Mouse (Mus musculus): Measurements from ENCODE around the gene Egfr. TPM values are rescaled to one million over a fixed set of nuclear protein-coding genes. Genes with fewer than 3 reads are reported as not detected.

The Egfr gene
- polyA plus RNA-seq, 1 experiment from 2014 or later: 14.5 TPM

DNA sequence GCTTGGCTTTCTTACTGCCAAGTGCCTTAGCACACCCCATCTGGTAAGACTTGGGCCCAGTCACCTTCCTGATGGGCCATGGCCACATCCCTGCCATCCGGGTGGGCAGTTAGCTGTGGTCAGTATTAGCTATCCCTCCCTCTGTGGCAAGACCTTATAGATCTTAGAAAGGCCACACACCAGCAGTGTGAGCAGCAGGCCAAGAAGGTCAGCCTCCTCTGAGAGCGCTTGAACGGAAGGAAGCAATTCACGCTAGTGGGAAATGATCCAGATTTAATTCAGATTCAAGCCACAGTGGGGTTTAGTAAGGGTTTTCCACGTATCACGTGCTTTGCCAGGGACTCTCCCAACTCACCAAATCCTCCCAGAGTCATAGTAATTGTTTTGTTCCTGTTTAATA lies 96.9 kb downstream of the Egfr start:
- DNase-seq (ENCODE audit: low spot score) (no peak), ATAC-seq (no peak)
- Histone ChIP-seq H3K27ac (ENCODE audit: low read length) (no peak overlapping the region), H3K27me3 (replicated peaks; ENCODE audit: insufficient read depth, low read length) (no peaks in the 10 kb centered on the region), H3K36me3 (ENCODE audit: insufficient read depth, low read length) (no peaks in the 10 kb centered on the region), H3K9ac (replicated peaks; ENCODE audit: low read depth) (no peak overlapping the region), H3K4me2 (replicated peaks; ENCODE audit: low read depth, low read length) (no peak overlapping the region), H3K4me3 (ENCODE audit: low read depth, low read length) (no peak overlapping the region), H3K4me1 (ENCODE audit: insufficient read depth, low read depth, low read length) (no peaks in the 10 kb centered on the region), H3K9me3 (ENCODE audit: low read length) (no peaks in the 10 kb centered on the region)
- TF ChIP-seq EP300 (IDR thresholded peaks at IDR 0.05) (no peak), CTCF (IDR thresholded peaks at IDR 0.05) (no peak)
- 58% methylated on average over 6 of the region's 6 CpGs for WGBS

DNA sequence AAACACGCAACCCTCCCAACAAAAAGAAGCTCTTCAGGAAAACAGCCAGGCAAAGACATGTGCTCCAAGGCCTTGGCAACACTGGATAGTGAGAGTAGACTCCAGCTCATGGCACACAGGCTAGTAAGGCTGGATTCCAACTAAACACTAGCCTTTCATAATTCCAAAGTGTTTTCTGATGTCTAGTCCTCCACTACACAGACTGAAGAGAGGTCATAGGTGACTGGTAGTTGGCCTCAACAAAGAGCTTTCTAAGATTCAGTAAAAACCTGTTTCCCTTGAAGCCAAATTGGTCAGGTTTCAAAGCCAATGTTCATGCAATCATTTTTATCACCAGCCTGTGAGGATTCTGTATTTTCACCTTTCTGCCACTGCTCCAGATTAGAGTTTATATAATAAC lies 99.4 kb downstream of the Egfr start:
- no peaks in the 10 kb centered on the region for H3K36me3 ChIP-seq (ENCODE audit: insufficient read depth, low read length)
- H3K4me1 ChIP-seq (ENCODE audit: insufficient read depth, low read depth, low read length): no peaks in the 10 kb centered on the region
- no peaks in the 10 kb centered on the region for H3K27me3 ChIP-seq (replicated peaks; ENCODE audit: insufficient read depth, low read length)
- WGBS: 100% methylated on average over 1 of the region's 1 CpGs
- H3K9me3 ChIP-seq (ENCODE audit: low read length): no peaks in the 10 kb centered on the region
- no peak overlapping the region for H3K4me2 ChIP-seq (replicated peaks; ENCODE audit: low read depth, low read length)
- H3K4me3 ChIP-seq (ENCODE audit: low read depth, low read length): no peak overlapping the region
- TF ChIP-seq CTCF (IDR thresholded peaks at IDR 0.05) (no peak), EP300 (IDR thresholded peaks at IDR 0.05) (no peak)
- DNase-seq (ENCODE audit: low spot score): no peak
- ATAC-seq: no peak
- H3K27ac ChIP-seq (ENCODE audit: low read length): no peak overlapping the region
- H3K9ac ChIP-seq (replicated peaks; ENCODE audit: low read depth): no peak overlapping the region

DNA sequence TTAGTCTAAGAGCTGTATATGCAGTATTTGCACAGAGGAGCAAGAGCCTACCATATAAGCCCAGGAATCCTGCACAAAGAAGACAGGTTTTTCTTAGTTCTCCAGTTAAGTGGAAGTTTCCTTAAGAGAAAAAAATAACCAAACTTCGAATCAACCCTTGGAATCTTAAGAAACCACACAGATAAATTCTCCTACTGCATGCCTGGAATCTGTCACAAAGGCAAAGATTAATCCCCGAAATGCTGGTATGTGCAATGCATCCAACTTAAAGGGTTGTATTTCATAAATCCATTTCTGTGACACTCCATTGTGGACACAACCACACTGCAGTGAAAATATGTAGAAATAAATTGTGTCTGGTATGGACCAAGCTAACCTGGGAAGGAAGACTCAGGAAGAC lies 102.1 kb downstream of the Egfr start:
- WGBS: 39% methylated on average over 2 of the region's 2 CpGs
- Histone ChIP-seq H3K4me1 (ENCODE audit: insufficient read depth, low read depth, low read length) (no peaks in the 10 kb centered on the region), H3K9ac (replicated peaks; ENCODE audit: low read depth) (no peak overlapping the region), H3K4me2 (replicated peaks; ENCODE audit: low read depth, low read length) (no peak overlapping the region), H3K27ac (ENCODE audit: low read length) (no peak overlapping the region), H3K36me3 (ENCODE audit: insufficient read depth, low read length) (no peaks in the 10 kb centered on the region), H3K4me3 (ENCODE audit: low read depth, low read length) (no peak overlapping the region), H3K27me3 (replicated peaks; ENCODE audit: insufficient read depth, low read length) (no peaks in the 10 kb centered on the region), H3K9me3 (ENCODE audit: low read length) (no peaks in the 10 kb centered on the region)
- ATAC-seq (no peak), DNase-seq (ENCODE audit: low spot score) (no peak)
- TF ChIP-seq CTCF (IDR thresholded peaks at IDR 0.05) (no peak), EP300 (IDR thresholded peaks at IDR 0.05) (no peak)

DNA sequence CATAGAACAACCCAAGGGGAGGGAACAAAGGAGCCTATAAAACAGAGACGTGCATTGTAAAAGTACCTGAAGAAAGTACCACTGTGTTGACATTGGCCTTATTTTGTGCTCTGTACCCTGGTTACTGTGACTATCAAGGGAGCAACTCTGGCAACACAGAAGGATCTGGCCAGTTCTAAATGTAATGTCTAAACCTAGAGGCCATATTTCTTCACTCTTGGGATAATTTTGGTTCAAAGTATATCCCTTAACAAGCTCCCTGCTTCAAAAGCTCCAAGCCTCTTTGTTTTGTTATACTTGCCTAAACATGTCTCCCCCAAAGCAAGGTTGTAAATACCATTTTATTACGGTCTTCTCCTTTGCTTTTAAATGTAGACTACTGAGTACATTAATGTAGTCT lies 105.3 kb downstream of the Egfr start:
- Histone ChIP-seq H3K4me1 (ENCODE audit: insufficient read depth, low read depth, low read length) (no peaks in the 10 kb centered on the region), H3K36me3 (ENCODE audit: insufficient read depth, low read length) (no peaks in the 10 kb centered on the region), H3K9ac (replicated peaks; ENCODE audit: low read depth) (no peak overlapping the region), H3K9me3 (ENCODE audit: low read length) (no peaks in the 10 kb centered on the region), H3K27me3 (replicated peaks; ENCODE audit: insufficient read depth, low read length) (no peaks in the 10 kb centered on the region), H3K4me2 (replicated peaks; ENCODE audit: low read depth, low read length) (no peak overlapping the region), H3K4me3 (ENCODE audit: low read depth, low read length) (no peak overlapping the region), H3K27ac (ENCODE audit: low read length) (no peak overlapping the region)
- 84% methylated on average over 2 of the region's 2 CpGs for WGBS
- no peak for TF ChIP-seq EP300 (IDR thresholded peaks at IDR 0.05)
- TF ChIP-seq CTCF (IDR thresholded peaks at IDR 0.05): no peak
- DNase-seq (ENCODE audit: low spot score): no peak
- ATAC-seq: no peak

DNA sequence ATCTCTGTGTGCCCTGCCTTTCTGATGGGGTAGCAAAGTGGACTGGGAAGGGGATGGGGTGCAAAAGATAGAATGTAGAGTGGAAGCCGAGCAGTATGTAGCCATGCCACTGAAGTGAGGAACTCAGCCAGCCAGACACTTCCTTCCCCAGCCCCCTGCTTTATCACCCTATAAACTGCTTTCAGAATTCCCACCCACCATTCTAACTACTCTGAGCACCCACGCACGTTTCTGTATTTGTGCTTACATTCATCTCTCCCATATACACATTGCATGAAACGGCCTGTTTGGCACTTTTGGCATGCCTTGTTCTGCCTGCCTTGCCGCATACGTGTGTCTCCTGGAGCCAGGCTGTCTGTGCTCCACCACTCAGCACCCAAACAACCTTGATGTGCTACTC lies 109.0 kb downstream of the Egfr start:
- no peak overlapping the region for H3K27ac ChIP-seq (ENCODE audit: low read length)
- no peak overlapping the region for H3K4me3 ChIP-seq (ENCODE audit: low read depth, low read length)
- no peaks in the 10 kb centered on the region for H3K36me3 ChIP-seq (ENCODE audit: insufficient read depth, low read length)
- TF ChIP-seq EP300 (IDR thresholded peaks at IDR 0.05): no peak
- no peak for TF ChIP-seq CTCF (IDR thresholded peaks at IDR 0.05)
- H3K4me2 ChIP-seq (replicated peaks; ENCODE audit: low read depth, low read length): no peak overlapping the region
- no peak overlapping the region for H3K9ac ChIP-seq (replicated peaks; ENCODE audit: low read depth)
- WGBS: 60% methylated on average over 6 of the region's 6 CpGs
- no peaks in the 10 kb centered on the region for H3K27me3 ChIP-seq (replicated peaks; ENCODE audit: insufficient read depth, low read length)
- no peaks in the 10 kb centered on the region for H3K9me3 ChIP-seq (ENCODE audit: low read length)
- DNase-seq (ENCODE audit: low spot score) (no peak), ATAC-seq (no peak)
- H3K4me1 ChIP-seq (ENCODE audit: insufficient read depth, low read depth, low read length): no peaks in the 10 kb centered on the region

DNA sequence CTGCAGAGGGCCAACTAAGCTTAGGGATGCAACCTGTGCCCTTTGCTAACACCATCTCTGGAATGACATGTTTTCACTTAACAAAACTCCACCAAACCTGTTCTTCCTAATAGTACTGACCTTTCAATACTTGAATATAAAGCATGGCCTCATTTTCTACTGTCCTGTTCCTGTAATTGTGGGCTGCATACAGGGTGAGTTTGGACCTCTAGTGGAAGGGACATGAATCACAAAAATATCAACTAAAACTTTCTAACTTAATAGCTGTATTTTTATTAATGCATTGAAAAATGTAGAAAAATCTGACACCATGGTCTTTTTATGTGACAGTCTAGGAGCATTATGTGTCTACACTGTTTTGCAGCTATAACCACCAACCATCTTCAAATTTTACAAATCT lies 111.5 kb downstream of the Egfr start:
- no peak overlapping the region for H3K9ac ChIP-seq (replicated peaks; ENCODE audit: low read depth)
- H3K27ac ChIP-seq (ENCODE audit: low read length): no peak overlapping the region
- no peaks in the 10 kb centered on the region for H3K4me1 ChIP-seq (ENCODE audit: insufficient read depth, low read depth, low read length)
- ATAC-seq (no peak), DNase-seq (ENCODE audit: low spot score) (no peak)
- H3K4me2 ChIP-seq (replicated peaks; ENCODE audit: low read depth, low read length): no peak overlapping the region
- TF ChIP-seq EP300 (IDR thresholded peaks at IDR 0.05): no peak
- TF ChIP-seq CTCF (IDR thresholded peaks at IDR 0.05): peak; percentile 48
- no peak overlapping the region for H3K4me3 ChIP-seq (ENCODE audit: low read depth, low read length)
- H3K27me3 ChIP-seq (replicated peaks; ENCODE audit: insufficient read depth, low read length): no peaks in the 10 kb centered on the region
- no peaks in the 10 kb centered on the region for H3K9me3 ChIP-seq (ENCODE audit: low read length)
- H3K36me3 ChIP-seq (ENCODE audit: insufficient read depth, low read length): no peaks in the 10 kb centered on the region

DNA sequence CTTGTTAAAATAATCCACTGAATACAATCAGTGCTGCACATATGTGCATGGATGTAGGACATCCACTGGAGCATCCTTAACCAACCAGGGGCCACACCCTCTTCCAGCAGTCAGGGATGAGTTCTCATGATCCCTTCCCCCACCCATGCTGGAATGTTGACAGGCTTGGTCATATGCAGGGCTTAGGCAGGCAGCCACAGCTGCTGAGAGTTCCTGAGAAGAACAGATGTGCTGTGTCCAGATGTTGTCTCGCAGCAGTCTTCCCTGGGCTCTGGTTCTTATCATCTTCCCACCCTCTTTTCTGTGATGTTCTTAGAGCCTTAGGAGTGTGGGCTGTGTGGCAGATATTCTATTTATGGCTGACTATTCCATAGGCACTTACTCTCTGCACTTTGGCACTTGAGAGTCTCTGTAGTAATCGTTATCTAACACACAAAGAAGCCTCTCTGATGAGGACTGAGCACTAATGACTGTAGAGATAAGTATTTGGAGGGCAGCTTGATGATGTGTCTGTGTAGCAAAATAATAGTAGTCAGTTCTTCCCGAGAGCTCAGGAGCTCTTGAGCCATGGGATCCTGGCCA lies 113.1 kb downstream of the Egfr start:
- Histone ChIP-seq H3K36me3 (ENCODE audit: insufficient read depth, low read length) (no peaks in the 10 kb centered on the region), H3K4me1 (ENCODE audit: insufficient read depth, low read depth, low read length) (no peaks in the 10 kb centered on the region), H3K9me3 (ENCODE audit: low read length) (no peaks in the 10 kb centered on the region), H3K27me3 (replicated peaks; ENCODE audit: insufficient read depth, low read length) (no peaks in the 10 kb centered on the region), H3K27ac (ENCODE audit: low read length) (no peak overlapping the region), H3K4me2 (replicated peaks; ENCODE audit: low read depth, low read length) (no peak overlapping the region), H3K4me3 (ENCODE audit: low read depth, low read length) (no peak overlapping the region), H3K9ac (replicated peaks; ENCODE audit: low read depth) (no peak overlapping the region)
- DNase-seq (ENCODE audit: low spot score) (no peak), ATAC-seq (no peak)
- WGBS: 30% methylated on average over 3 of the region's 3 CpGs
- TF ChIP-seq CTCF (IDR thresholded peaks at IDR 0.05): no peak
- TF ChIP-seq EP300 (IDR thresholded peaks at IDR 0.05): no peak

All from lung, postnatal 0 days (tissue).